14 mouse cellular contexts compared by ENCODE assay signal in genomic region chr13:58912559-58912958, GRCm38 (mm10).
A peak's percentile ranks its signal among the peaks of the same experiment; 100 is the strongest.
DNase-seq lines count a peak whose midpoint lies in the region; ATAC-seq lines count a peak whose summit lies in the region.
"Had no signal": no experiment of that assay in that cellular context is flagged by ENCODE, and none has a peak within 500 bp of the region (broad histone marks: within the 10 kb centered on the region; RNA-seq: fewer than 3 reads in every experiment).

No protein-coding gene starts in this region.

- 0 out of 2 replicates have a peak, but pooled peaks cover 5% of the 10 kb centered on the region for H3K36me3 ChIP-seq in forebrain, embryonic 13.5 days (ENCODE audit: poor library complexity, severe bottlenecking)
- no peaks in the 10 kb centered on the region for H3K36me3 ChIP-seq in forebrain, embryonic 11.5 days (ENCODE audit: control insufficient read depth, insufficient read depth, low read length)
- no peaks in the 10 kb centered on the region for H3K36me3 ChIP-seq in lung, embryonic 15.5 days
- H3K36me3 ChIP-seq in embryonic facial prominence, embryonic 13.5 days = no peaks in the 10 kb centered on the region
- no peaks in the 10 kb centered on the region; the same call in 1 of the 2 replicates for H3K36me3 ChIP-seq in midbrain, embryonic 13.5 days
- H3K36me3 ChIP-seq: embryonic facial prominence, embryonic 15.5 days had no signal

- no peak overlapping the region for H3K4me2 ChIP-seq in forebrain, embryonic 13.5 days
- no peak overlapping the region for H3K4me2 ChIP-seq in forebrain, embryonic 11.5 days (ENCODE audit: low read depth, low read length, severe bottlenecking)
- H3K4me2 ChIP-seq in lung, embryonic 15.5 days = no peak overlapping the region
- H3K4me2 ChIP-seq in embryonic facial prominence, embryonic 13.5 days = no peak overlapping the region
- H3K4me2 ChIP-seq in midbrain, embryonic 13.5 days (replicated peaks) = no peak overlapping the region
- H3K4me2 ChIP-seq: embryonic facial prominence, embryonic 15.5 days; lung, embryonic 14.5 days had no signal

- H3K27me3 ChIP-seq in forebrain, embryonic 13.5 days = no peaks in the 10 kb centered on the region
- no peaks in the 10 kb centered on the region for H3K27me3 ChIP-seq in forebrain, embryonic 11.5 days (ENCODE audit: control insufficient read depth, insufficient read depth, low read length)
- no peaks in the 10 kb centered on the region for H3K27me3 ChIP-seq in lung, embryonic 15.5 days
- no peaks in the 10 kb centered on the region for H3K27me3 ChIP-seq in embryonic facial prominence, embryonic 13.5 days
- H3K27me3 ChIP-seq in midbrain, embryonic 13.5 days = no peaks in the 10 kb centered on the region
- H3K27me3 ChIP-seq: embryonic facial prominence, embryonic 15.5 days had no signal

- H3K9ac ChIP-seq in forebrain, embryonic 13.5 days = no peak overlapping the region
- H3K9ac ChIP-seq in forebrain, embryonic 11.5 days (ENCODE audit: low read length) = no peak overlapping the region
- H3K9ac ChIP-seq in lung, embryonic 15.5 days = no peak overlapping the region
- H3K9ac ChIP-seq in embryonic facial prominence, embryonic 13.5 days = no peak overlapping the region
- H3K9ac ChIP-seq in midbrain, embryonic 13.5 days (replicated peaks) = no peak overlapping the region
- H3K9ac ChIP-seq: embryonic facial prominence, embryonic 15.5 days; lung, embryonic 14.5 days had no signal

- no peaks in the 10 kb centered on the region for H3K9me3 ChIP-seq in forebrain, embryonic 13.5 days (replicated peaks)
- no peaks in the 10 kb centered on the region for H3K9me3 ChIP-seq in forebrain, embryonic 11.5 days (ENCODE audit: control insufficient read depth, low read length)
- H3K9me3 ChIP-seq in lung, embryonic 15.5 days = no peaks in the 10 kb centered on the region
- no peaks in the 10 kb centered on the region for H3K9me3 ChIP-seq in embryonic facial prominence, embryonic 13.5 days
- no peaks in the 10 kb centered on the region for H3K9me3 ChIP-seq in midbrain, embryonic 13.5 days
- H3K9me3 ChIP-seq: embryonic facial prominence, embryonic 15.5 days had no signal

- no peak for DNase-seq in forebrain, embryonic 11.5 days (ENCODE audit: low spot score)
- no peak for DNase-seq in lung, postnatal 14 days
- DNase-seq in cerebellum, postnatal 25 days = no peak
- no peak for DNase-seq in cerebellum, adult 9-10 months
- DNase-seq: cerebellum, adult 8-10 months; kidney, adult 8-10 months; lung, embryonic 14.5 days; thymus, adult 18-20 months had no signal

- no peak overlapping the region for H3K27ac ChIP-seq in forebrain, embryonic 13.5 days
- H3K27ac ChIP-seq in forebrain, embryonic 11.5 days (ENCODE audit: low read depth, low read length) = no peak overlapping the region
- H3K27ac ChIP-seq in lung, embryonic 15.5 days = no peak overlapping the region
- no peak overlapping the region for H3K27ac ChIP-seq in embryonic facial prominence, embryonic 13.5 days
- no peak overlapping the region for H3K27ac ChIP-seq in midbrain, embryonic 13.5 days
- H3K27ac ChIP-seq: embryonic facial prominence, embryonic 15.5 days had no signal

- peak; percentile 43; the same call in 1 of the 2 replicates for ATAC-seq in forebrain, embryonic 13.5 days
- ATAC-seq in forebrain, embryonic 11.5 days (replicated peaks; ENCODE audit: low FRiP score) = no peak
- 0 out of 2 replicates have a peak, but pooled peaks have one; percentile 35 for ATAC-seq in lung, embryonic 15.5 days (ENCODE audit: borderline replicate concordance, extremely low read depth, low FRiP score, low TSS enrichment)
- peak; percentile 72 for ATAC-seq in embryonic facial prominence, embryonic 13.5 days (ENCODE audit: insufficient number of reproducible peaks, insufficient read depth, low FRiP score, low TSS enrichment, low read depth)
- peak; percentile 83 for ATAC-seq in midbrain, embryonic 13.5 days

- H3K4me3 ChIP-seq in forebrain, embryonic 13.5 days = no peak overlapping the region
- H3K4me3 ChIP-seq in forebrain, embryonic 11.5 days (ENCODE audit: low read depth, low read length) = no peak overlapping the region
- no peak overlapping the region for H3K4me3 ChIP-seq in lung, embryonic 15.5 days
- H3K4me3 ChIP-seq in embryonic facial prominence, embryonic 13.5 days = no peak overlapping the region
- H3K4me3 ChIP-seq in midbrain, embryonic 13.5 days (replicated peaks) = no peak overlapping the region
- H3K4me3 ChIP-seq: embryonic facial prominence, embryonic 15.5 days; myocyte had no signal

- peaks cover 19% of the 10 kb centered on the region for H3K4me1 ChIP-seq in forebrain, embryonic 13.5 days
- no peaks in the 10 kb centered on the region; the same call in 1 of the 2 replicates for H3K4me1 ChIP-seq in forebrain, embryonic 11.5 days (replicated peaks; ENCODE audit: control insufficient read depth, insufficient read depth, low read length)
- no peaks in the 10 kb centered on the region for H3K4me1 ChIP-seq in lung, embryonic 15.5 days
- H3K4me1 ChIP-seq in embryonic facial prominence, embryonic 13.5 days = no peaks in the 10 kb centered on the region
- peaks cover 12% of the 10 kb centered on the region for H3K4me1 ChIP-seq in midbrain, embryonic 13.5 days (replicated peaks)
- H3K4me1 ChIP-seq: embryonic facial prominence, embryonic 15.5 days had no signal
